Mouse (Mus musculus) spleen, adult 2 months (tissue): ENCODE measurements around the gene Atp6v0d1. TPM values are rescaled to one million over a fixed set of nuclear protein-coding genes. Genes with fewer than 3 reads are reported as not detected.

ENCODE experiments used
- DNase-seq, 2 experiments: peaks; one replicate each; pipeline versions ENCODE4 v3.0.0 to v3.0.0-alpha.2; 2012 to 2021; ENCODE audit warnings: low spot score in 2 of 2, low read depth in 1 of 2
- H3K27ac ChIP-seq: fragments of 200-500 bp; 2 replicates; pipeline ENCODE4 v1.5.1; 2012; ENCODE audit warnings: low read length, inconsistent platforms; ENCODE audit not compliant: insufficient read depth
- H3K27me3 ChIP-seq: fragments of 200-500 bp; 2 replicates; pipeline ENCODE4 v1.6.1; 2012; ENCODE audit warnings: mild to moderate bottlenecking, moderate library complexity, low read length, inconsistent platforms; ENCODE audit not compliant: control insufficient read depth, insufficient read depth
- H3K36me3 ChIP-seq: fragments of 200-500 bp; 2 replicates; pipeline ENCODE4 v1.6.1; 2012; ENCODE audit warnings: mild to moderate bottlenecking, low read length, inconsistent platforms; ENCODE audit not compliant: control insufficient read depth, insufficient read depth
- H3K4me1 ChIP-seq: fragments of 200-500 bp; 2 replicates; pipeline ENCODE4 v1.6.1; 2011; ENCODE audit warnings: inconsistent platforms; ENCODE audit not compliant: control insufficient read depth, insufficient read depth, insufficient read length
- H3K4me3 ChIP-seq: fragments of 200-500 bp; 2 replicates; pipeline ENCODE4 v1.5.1; 2011; ENCODE audit warnings: mild to moderate bottlenecking, inconsistent platforms; ENCODE audit not compliant: insufficient read depth, insufficient read length; ENCODE audit errors: extremely low read depth
- CTCF ChIP-seq: fragments of 200-500 bp; IDR thresholded peaks from 2 replicates; pipeline ENCODE4 v1.5.1; 2011; ENCODE audit warnings: mild to moderate bottlenecking, inconsistent platforms; ENCODE audit not compliant: insufficient read depth, insufficient read length, insufficient replicate concordance; ENCODE audit errors: extremely low read depth
- POLR2A ChIP-seq: fragments of 200-500 bp; IDR thresholded peaks from 2 replicates; pipeline ENCODE4 v1.6.1; 2011; ENCODE audit warnings: low read depth, low read length, inconsistent platforms
- WGBS: fragments of 180-500 bp; shearing (Covaris S2); methylation state at CpG from one replicate; pipeline ENCODE4 v1.1.7; 2018; 5-methylcytosine and 5-hydroxymethylcytosine counted together
- polyA plus RNA-seq: library from polyadenylated mRNA; depleted of rRNA; stranded (reverse); fragments of >200 nt; gene quantifications from 2 replicates; pipeline ENCODE4 v1.2.3, GENCODE M21; 2012; rRNA removed

The Atp6v0d1 gene
- polyA plus RNA-seq: 68.3 and 72.0 TPM in 2 replicates

GRCm38 (mm10) chr8:105565952-105566702 is at the start of gene Atp6v0d1:
TSS of gene Atp6v0d1 (minus strand) at chr8:105566047.
- Histone ChIP-seq H3K36me3 (no peaks in the 10 kb centered on the region), H3K27me3 (no peaks in the 10 kb centered on the region), H3K4me3 (peak within 1 kb of the TSS; percentile 67), H3K4me1 (peaks cover 2% of the 10 kb centered on the region; the same call in 1 of the 2 replicates), H3K27ac (peak within 1 kb of the TSS; percentile 71)
- WGBS: under 1% methylated on average over 51 of the region's 53 CpGs
- DNase-seq: peak; percentile 99 to 100
- TF ChIP-seq POLR2A (peak; percentile 5; the same call in 1 of the 2 replicates), CTCF (peak; percentile 84; the same call in 1 of the 2 replicates)

GRCm38 (mm10) chr8:105613830-105614511 is 48.1 kb upstream of the Atp6v0d1 start:
- 23% methylated on average over 50 of the region's 50 CpGs for WGBS
- Histone ChIP-seq H3K4me3 (peak overlapping the region; percentile 62), H3K4me1 (peaks cover 11% of the 10 kb centered on the region), H3K27me3 (no peaks in the 10 kb centered on the region), H3K27ac (no peak overlapping the region), H3K36me3 (peaks cover 28% of the 10 kb centered on the region)
- DNase-seq: peak in 1 of 2 experiments; percentile 68
- TF ChIP-seq POLR2A (no peak), CTCF (no peak)

GRCm38 (mm10) chr8:105613037-105613436 is 47.2 kb upstream of the Atp6v0d1 start:
- Histone ChIP-seq H3K4me1 (peaks cover 14% of the 10 kb centered on the region), H3K27ac (0 out of 2 replicates have a peak overlapping the region, but pooled peaks have one; percentile 31), H3K27me3 (no peaks in the 10 kb centered on the region), H3K36me3 (peaks cover 26% of the 10 kb centered on the region), H3K4me3 (peak overlapping the region; percentile 24; the same call in 1 of the 2 replicates)
- TF ChIP-seq POLR2A (no peak), CTCF (no peak)
- 9% methylated on average over 20 of the region's 20 CpGs for WGBS
- no peak for DNase-seq

GRCm38 (mm10) chr8:105611836-105612235 is 46.0 kb upstream of the Atp6v0d1 start:
- TF ChIP-seq POLR2A (no peak), CTCF (no peak)
- no peak overlapping the region for H3K4me3 ChIP-seq
- H3K4me1 ChIP-seq: peaks cover 24% of the 10 kb centered on the region
- no peak overlapping the region for H3K27ac ChIP-seq
- no peaks in the 10 kb centered on the region for H3K27me3 ChIP-seq
- DNase-seq: no peak
- 88% methylated on average over 9 of the region's 9 CpGs for WGBS
- peaks cover 14% of the 10 kb centered on the region for H3K36me3 ChIP-seq

- no peak overlapping the region for H3K27ac ChIP-seq
- peaks cover under 1% of the 10 kb centered on the region; the same call in 1 of the 2 replicates for H3K36me3 ChIP-seq
- H3K4me1 ChIP-seq: peaks cover 29% of the 10 kb centered on the region
- no peak overlapping the region for H3K4me3 ChIP-seq
- no peak for DNase-seq
- 36% methylated on average over 4 of the region's 4 CpGs for WGBS
- TF ChIP-seq CTCF (no peak), POLR2A (no peak)
- no peaks in the 10 kb centered on the region for H3K27me3 ChIP-seq
Measured at GRCm38 (mm10) chr8:105609771-105610170, 43.9 kb upstream of the Atp6v0d1 start.

GRCm38 (mm10) chr8:105609355-105609754 is 43.5 kb upstream of the Atp6v0d1 start:
- WGBS: 17% methylated on average over 2 of the region's 2 CpGs
- Histone ChIP-seq H3K36me3 (no peaks in the 10 kb centered on the region), H3K27ac (peak overlapping the region; percentile 14; the same call in 1 of the 2 replicates), H3K27me3 (no peaks in the 10 kb centered on the region), H3K4me3 (no peak overlapping the region), H3K4me1 (peaks cover 32% of the 10 kb centered on the region)
- no peak for DNase-seq
- TF ChIP-seq CTCF (no peak), POLR2A (no peak)

GRCm38 (mm10) chr8:105607684-105608083 is 41.8 kb upstream of the Atp6v0d1 start:
- Histone ChIP-seq H3K27ac (no peak overlapping the region), H3K36me3 (no peaks in the 10 kb centered on the region), H3K4me3 (no peak overlapping the region), H3K4me1 (peaks cover 26% of the 10 kb centered on the region), H3K27me3 (no peaks in the 10 kb centered on the region)
- no peak for TF ChIP-seq POLR2A
- TF ChIP-seq CTCF: peak; percentile 32; the same call in 1 of the 2 replicates
- DNase-seq: peak in 1 of 2 experiments; percentile 56
- 6% methylated on average over 4 of the region's 4 CpGs for WGBS
